Mouse (Mus musculus) forebrain, embryonic 15.5 days (tissue): ENCODE results near the gene Slc8a1. TPM values are rescaled to one million over a fixed set of nuclear protein-coding genes. Genes with fewer than 3 reads are reported as not detected.

Source experiments
- ATAC-seq: fragments of 200-750 bp; cut with Nextera tagmentation; replicated peaks from 2 replicates; pipeline ENCODE4 v1.8.0; 2017; ENCODE audit warnings: mild to moderate bottlenecking, moderate TSS enrichment, moderate library complexity
- H3K27ac ChIP-seq: fragments of 300-500 bp; sonication (generic); replicated peaks from 2 replicates; pipeline ENCODE4 v1.5.1; 2015; ENCODE audit warnings: mild to moderate bottlenecking, inconsistent platforms
- H3K27me3 ChIP-seq: fragments of 300-500 bp; sonication (generic); 2 replicates; pipeline ENCODE4 v1.6.1; 2015; ENCODE audit warnings: inconsistent platforms
- H3K36me3 ChIP-seq: fragments of 300-500 bp; sonication (generic); 2 replicates; pipeline ENCODE4 v1.6.1; 2015; ENCODE audit warnings: mild to moderate bottlenecking, inconsistent platforms
- H3K4me1 ChIP-seq: fragments of 300-500 bp; sonication (generic); 2 replicates; pipeline ENCODE4 v1.6.1; 2015; ENCODE audit warnings: inconsistent platforms
- H3K4me2 ChIP-seq: fragments of 300-500 bp; sonication (generic); replicated peaks from 2 replicates; pipeline ENCODE4 v1.6.1; 2015; ENCODE audit warnings: mild to moderate bottlenecking, inconsistent platforms
- H3K4me3 ChIP-seq: fragments of 300-500 bp; sonication (generic); 2 replicates; pipeline ENCODE4 v1.5.1; 2015; ENCODE audit warnings: mild to moderate bottlenecking, inconsistent platforms
- H3K9ac ChIP-seq: fragments of 300-500 bp; sonication (generic); replicated peaks from 2 replicates; pipeline ENCODE4 v1.6.1; 2015; ENCODE audit warnings: mild to moderate bottlenecking, inconsistent platforms
- H3K9me3 ChIP-seq: fragments of 300-500 bp; sonication (generic); 2 replicates; pipeline ENCODE4 v1.6.1; 2016; ENCODE audit warnings: inconsistent platforms
- WGBS: fragments of 180-500 bp; shearing (Covaris S2); methylation state at CpG from one replicate; pipeline ENCODE4 v1.1.7; 2015; ENCODE audit warnings: mixed read lengths; 5-methylcytosine and 5-hydroxymethylcytosine counted together
- polyA plus RNA-seq: library from polyadenylated mRNA; unstranded; fragments of >200 nt; fragmentation: Nextera tagmentation; extraction: Ambion mirVana; gene quantifications from 2 replicates; pipeline ENCODE4 v1.2.1, GENCODE M21; 2015

Gene Slc8a1
- polyA plus RNA-seq, 1 experiment from 2014 or later, result 18.4 TPM

DNA sequence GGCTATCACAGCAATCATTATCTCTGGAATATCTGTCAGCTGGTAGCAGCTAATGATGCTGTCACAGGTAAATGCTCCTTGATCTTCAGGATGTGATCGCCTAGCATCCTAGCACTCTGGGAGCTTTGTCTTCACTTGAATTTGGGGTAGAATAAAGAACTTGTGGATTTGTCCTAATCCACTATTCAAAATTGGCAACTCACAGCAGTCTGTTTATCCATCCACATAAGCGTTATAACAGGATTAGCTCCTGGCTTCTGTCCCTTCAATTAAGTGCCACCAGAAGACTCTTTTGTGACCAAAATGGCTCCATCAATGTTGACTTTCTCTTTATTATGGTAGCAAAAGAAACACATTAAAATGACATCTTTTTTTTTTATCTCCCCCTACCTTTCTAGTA, 214.2 kb downstream of the Slc8a1 start:
- Histone ChIP-seq H3K4me1 (no peaks in the 10 kb centered on the region), H3K4me3 (no peak overlapping the region), H3K27ac (no peak overlapping the region), H3K9ac (no peak overlapping the region), H3K27me3 (no peaks in the 10 kb centered on the region), H3K9me3 (no peaks in the 10 kb centered on the region), H3K4me2 (no peak overlapping the region), H3K36me3 (no peaks in the 10 kb centered on the region)
- 6% methylated on average over 2 of the region's 2 CpGs for WGBS
- ATAC-seq, result no peak

DNA sequence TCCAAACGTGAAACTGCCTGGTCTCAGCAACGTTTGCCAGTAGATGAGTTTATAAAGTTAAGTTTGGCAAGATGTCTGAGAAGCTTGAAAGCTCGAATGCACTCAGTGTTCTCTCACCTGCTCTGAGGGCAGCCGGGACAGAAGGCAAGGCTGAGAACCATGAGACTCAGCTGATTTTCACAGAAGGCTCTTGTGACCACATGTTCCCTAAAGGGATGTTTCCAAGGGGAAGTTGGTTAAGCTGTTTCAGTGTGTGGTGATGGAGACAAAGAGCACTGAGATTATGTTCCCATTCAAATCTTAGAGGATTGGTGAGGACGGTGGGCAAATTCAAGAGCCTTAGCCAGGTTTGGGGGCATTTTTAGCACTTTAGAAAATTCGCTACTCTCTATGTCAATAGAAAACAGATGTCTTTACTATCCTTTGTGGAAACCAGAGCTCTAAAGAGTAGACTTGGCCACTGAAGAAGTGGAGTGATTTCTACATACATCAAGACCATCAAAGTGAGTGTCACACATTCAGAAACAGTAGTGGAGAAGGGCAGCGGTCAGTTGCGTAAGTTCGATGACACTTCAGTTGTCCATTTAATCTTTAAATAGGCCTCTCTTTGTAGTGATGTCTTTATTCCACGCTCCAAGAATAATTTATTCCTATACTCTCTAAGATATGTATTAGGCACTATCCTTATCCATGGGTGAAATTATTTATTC, 219.7 kb downstream of the Slc8a1 start:
- 91% methylated on average over 10 of the region's 10 CpGs for WGBS
- ATAC-seq, result no peak

DNA sequence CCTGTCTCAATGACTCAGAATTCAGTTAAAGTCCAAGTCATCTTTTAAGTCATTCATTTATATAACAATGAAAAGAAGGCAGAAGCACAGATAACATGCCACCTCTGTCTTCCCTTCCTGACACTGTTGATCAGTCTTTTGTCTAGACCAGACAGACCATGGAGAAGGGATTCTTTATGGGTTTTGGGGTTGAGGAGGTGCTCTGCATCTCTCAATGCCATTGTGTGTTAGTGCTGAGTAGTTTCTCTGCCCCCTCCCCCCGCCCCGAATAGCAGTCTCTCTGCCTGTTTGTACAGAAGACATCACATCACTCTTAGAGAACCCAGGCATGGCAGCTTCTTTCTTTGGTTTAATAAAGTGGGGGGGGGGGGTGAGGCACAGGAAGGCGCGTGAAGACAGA, 222.0 kb downstream of the Slc8a1 start:
- Histone ChIP-seq H3K9me3 (no peaks in the 10 kb centered on the region), H3K4me2 (no peak overlapping the region), H3K9ac (no peak overlapping the region), H3K4me1 (no peaks in the 10 kb centered on the region), H3K36me3 (no peaks in the 10 kb centered on the region), H3K27me3 (no peaks in the 10 kb centered on the region), H3K27ac (no peak overlapping the region), H3K4me3 (no peak overlapping the region)
- ATAC-seq, result no peak
- WGBS, result 84% methylated on average over 4 of the region's 4 CpGs

More for the DNA sequence above, 219.7 kb downstream of the Slc8a1 start:
- Histone ChIP-seq H3K9me3 (no peaks in the 10 kb centered on the region), H3K4me3 (no peak overlapping the region), H3K27me3 (no peaks in the 10 kb centered on the region), H3K4me2 (no peak overlapping the region), H3K9ac (no peak overlapping the region), H3K4me1 (no peaks in the 10 kb centered on the region), H3K36me3 (no peaks in the 10 kb centered on the region), H3K27ac (no peak overlapping the region)

DNA sequence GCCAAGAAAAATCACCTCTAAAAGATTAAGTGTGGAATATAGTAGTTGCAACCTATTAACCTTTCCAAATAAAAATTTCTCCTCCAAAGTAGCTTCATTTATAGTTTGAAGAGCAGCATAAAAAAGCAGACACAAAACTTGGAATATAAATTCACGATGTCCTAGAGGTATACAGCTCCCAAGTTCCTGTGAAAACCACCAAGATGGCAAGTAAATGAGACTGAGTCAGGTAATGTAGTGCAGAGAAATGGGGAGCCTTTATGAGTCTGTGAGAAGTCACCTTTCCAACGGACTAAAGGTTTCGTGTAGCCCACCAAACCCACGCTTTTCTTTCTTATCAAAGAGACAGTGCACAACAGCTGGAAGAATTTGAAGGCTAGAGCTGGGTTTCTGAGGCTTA, 224.2 kb downstream of the Slc8a1 start:
- 86% methylated on average over 4 of the region's 4 CpGs for WGBS
- Histone ChIP-seq H3K4me1 (no peaks in the 10 kb centered on the region), H3K4me3 (no peak overlapping the region), H3K27ac (no peak overlapping the region), H3K36me3 (no peaks in the 10 kb centered on the region), H3K9me3 (no peaks in the 10 kb centered on the region), H3K9ac (no peak overlapping the region), H3K4me2 (no peak overlapping the region), H3K27me3 (no peaks in the 10 kb centered on the region)
- no peak for ATAC-seq

DNA sequence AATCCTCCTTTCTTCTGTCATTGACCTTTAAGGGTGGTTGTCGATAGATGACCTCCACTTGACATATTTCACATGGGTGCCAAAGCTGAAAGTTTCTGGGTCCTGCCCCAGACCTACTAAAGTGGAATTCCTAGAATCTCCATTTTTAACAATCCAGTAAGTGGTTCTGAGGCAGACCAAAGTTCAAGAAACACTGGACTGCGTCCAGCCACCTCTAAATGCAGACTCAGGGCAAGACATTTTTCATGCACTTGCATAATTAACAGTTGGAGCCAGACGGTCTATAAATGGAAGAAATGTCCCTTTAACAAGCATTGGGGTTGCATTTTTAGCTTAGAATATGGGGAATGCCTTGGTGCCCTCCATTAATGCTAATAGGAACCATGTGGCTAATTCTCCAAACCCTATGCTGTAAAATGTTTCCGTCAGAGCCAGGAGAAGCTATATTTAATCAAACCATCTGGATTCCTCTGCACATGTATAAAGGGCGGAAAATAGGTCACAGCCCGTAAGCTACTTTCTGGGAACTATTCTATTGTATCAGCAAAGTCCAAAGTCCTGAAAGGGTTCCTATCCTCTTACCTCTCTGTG, 224.7 kb downstream of the Slc8a1 start:
- no peaks in the 10 kb centered on the region for H3K27me3 ChIP-seq
- H3K4me2 ChIP-seq, result no peak overlapping the region
- no peaks in the 10 kb centered on the region for H3K36me3 ChIP-seq
- no peak overlapping the region for H3K9ac ChIP-seq
- H3K27ac ChIP-seq, result no peak overlapping the region
- no peaks in the 10 kb centered on the region for H3K9me3 ChIP-seq
- H3K4me3 ChIP-seq, result no peak overlapping the region
- no peak for ATAC-seq
- no peaks in the 10 kb centered on the region for H3K4me1 ChIP-seq
- 73% methylated on average over 6 of the region's 6 CpGs for WGBS

DNA sequence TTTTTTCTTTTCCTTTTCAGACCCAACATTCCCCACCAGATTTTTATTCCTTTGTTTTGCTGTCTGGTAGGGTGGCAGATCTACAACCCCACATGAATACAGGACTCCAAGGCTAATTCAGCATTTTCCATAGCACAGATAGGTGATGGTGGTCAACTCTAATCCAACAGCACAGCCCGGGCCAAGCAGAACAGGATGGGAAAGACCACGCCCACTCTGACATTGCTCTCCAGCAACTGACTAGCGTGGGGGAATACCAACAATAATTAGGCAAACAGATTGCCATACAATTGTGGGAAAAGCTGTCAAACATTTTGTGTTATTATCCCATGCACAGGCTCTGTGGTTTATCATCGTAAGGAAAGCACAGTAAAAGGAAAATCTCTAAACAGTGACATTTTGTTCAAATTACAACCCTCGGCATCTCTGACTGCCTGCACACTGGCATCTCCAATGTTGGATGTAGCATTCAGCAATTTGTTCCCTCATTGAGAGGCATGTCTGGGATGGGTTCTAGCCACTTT, 233.0 kb downstream of the Slc8a1 start:
- ATAC-seq, result no peak
- 66% methylated on average over 5 of the region's 5 CpGs for WGBS

DNA sequence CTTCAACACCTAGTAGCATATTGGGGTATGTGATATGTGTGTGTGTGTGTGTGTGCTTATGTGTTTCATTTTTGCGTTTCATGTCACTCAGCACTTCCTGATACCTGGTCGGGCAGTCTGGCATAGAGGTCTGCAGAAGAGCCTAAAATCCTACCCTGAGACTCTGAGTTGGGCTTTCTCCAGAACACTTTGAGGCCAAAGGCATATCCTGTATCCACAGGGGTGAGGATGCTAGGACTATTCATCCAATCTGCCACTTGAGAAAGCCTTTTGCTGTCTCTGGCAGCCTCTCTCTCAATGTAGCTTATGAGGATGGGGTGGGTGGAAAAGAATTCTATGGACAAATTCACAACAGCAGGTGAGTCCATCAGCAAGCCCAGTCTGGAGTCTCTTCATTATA, 234.1 kb downstream of the Slc8a1 start:
- no peak overlapping the region for H3K27ac ChIP-seq
- WGBS, result 97% methylated on average over 2 of the region's 2 CpGs

More for the DNA sequence above, 233.0 kb downstream of the Slc8a1 start:
- no peaks in the 10 kb centered on the region for H3K27me3 ChIP-seq
- peak overlapping the region; percentile 49; the same call in 1 of the 2 replicates for H3K27ac ChIP-seq
- no peaks in the 10 kb centered on the region for H3K9me3 ChIP-seq
- H3K4me1 ChIP-seq, result peaks cover 24% of the 10 kb centered on the region
- H3K4me3 ChIP-seq, result no peak overlapping the region
- H3K9ac ChIP-seq, result no peak overlapping the region
- no peaks in the 10 kb centered on the region for H3K36me3 ChIP-seq
- H3K4me2 ChIP-seq, result no peak overlapping the region

DNA sequence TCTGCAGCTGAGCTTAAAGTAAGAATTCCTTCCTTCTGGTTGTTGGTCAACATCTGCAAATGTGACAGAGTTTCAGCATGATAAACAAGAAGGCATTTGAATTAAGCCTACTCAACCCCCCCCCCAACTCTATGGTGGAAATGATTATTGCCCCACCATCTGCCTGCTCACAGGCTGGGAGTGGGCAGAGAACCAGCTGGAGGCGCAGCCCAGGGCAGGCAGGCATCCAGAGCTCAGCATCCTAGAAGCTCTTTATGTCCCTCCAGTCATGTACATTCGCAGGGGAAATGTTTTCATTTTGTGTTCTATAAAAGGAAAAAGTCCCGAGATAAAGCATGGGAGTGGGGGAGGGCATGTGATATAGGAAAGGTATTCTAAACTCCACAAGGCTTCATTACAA, 235.4 kb downstream of the Slc8a1 start:
- peaks cover 25% of the 10 kb centered on the region for H3K4me1 ChIP-seq
- no peak overlapping the region for H3K4me3 ChIP-seq
- 0 out of 2 replicates have a peak overlapping the region, but pooled peaks have one; percentile 9 for H3K27ac ChIP-seq
- H3K27me3 ChIP-seq, result no peaks in the 10 kb centered on the region
- H3K4me2 ChIP-seq, result no peak overlapping the region
- H3K9ac ChIP-seq, result no peak overlapping the region
- 59% methylated on average over 3 of the region's 3 CpGs for WGBS
- H3K36me3 ChIP-seq, result no peaks in the 10 kb centered on the region
- peak; percentile 62; the same call in 1 of the 2 replicates for ATAC-seq
- no peaks in the 10 kb centered on the region for H3K9me3 ChIP-seq

More for the DNA sequence above, 234.1 kb downstream of the Slc8a1 start:
- Histone ChIP-seq H3K4me1 (peaks cover 25% of the 10 kb centered on the region), H3K9ac (no peak overlapping the region), H3K4me2 (no peak overlapping the region), H3K4me3 (no peak overlapping the region), H3K9me3 (no peaks in the 10 kb centered on the region), H3K27me3 (no peaks in the 10 kb centered on the region), H3K36me3 (no peaks in the 10 kb centered on the region)
- ATAC-seq, result no peak

DNA sequence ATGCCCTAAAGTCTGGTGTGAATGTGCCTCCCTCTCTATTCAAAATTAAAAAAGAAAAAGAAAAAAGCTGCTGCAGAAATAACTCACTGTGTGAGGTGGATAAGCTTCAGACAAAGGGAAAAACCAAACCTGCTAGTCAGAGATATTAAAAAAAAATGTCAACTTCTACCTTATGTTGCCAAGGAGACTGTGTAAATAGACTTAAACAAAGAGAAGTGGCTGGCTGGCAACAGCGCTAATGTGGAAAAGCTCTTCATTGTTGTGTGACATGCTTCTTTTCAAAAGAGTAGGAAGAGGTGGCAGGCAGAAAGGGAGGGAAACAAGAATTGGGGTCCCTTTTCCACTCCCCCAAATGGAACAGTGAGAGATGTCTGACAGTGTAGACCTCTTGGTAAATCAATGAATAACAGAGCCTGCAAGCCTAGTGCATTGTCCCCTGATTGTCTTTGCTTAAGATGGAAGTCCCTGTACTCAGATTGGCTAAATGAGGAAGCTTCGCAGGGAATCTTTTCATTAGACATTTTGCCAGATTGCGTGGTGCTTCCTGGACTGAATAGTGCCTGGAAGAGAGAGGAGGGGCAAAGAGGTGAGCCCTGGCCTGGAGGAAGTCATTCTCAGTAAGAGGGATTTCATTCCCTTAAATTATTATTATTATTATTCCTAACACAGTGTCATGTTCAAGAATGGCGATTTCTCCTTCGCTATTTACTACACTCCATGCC, 237.3 kb downstream of the Slc8a1 start:
- H3K9me3 ChIP-seq, result no peaks in the 10 kb centered on the region
- no peak overlapping the region for H3K9ac ChIP-seq
- peak; percentile 53; the same call in 1 of the 2 replicates for ATAC-seq
- peak overlapping the region; percentile 52 for H3K27ac ChIP-seq
- H3K4me2 ChIP-seq, result no peak overlapping the region
- H3K4me1 ChIP-seq, result peaks cover 25% of the 10 kb centered on the region
- no peaks in the 10 kb centered on the region for H3K27me3 ChIP-seq
- no peak overlapping the region for H3K4me3 ChIP-seq
- H3K36me3 ChIP-seq, result no peaks in the 10 kb centered on the region
- WGBS, result 52% methylated on average over 5 of the region's 5 CpGs

DNA sequence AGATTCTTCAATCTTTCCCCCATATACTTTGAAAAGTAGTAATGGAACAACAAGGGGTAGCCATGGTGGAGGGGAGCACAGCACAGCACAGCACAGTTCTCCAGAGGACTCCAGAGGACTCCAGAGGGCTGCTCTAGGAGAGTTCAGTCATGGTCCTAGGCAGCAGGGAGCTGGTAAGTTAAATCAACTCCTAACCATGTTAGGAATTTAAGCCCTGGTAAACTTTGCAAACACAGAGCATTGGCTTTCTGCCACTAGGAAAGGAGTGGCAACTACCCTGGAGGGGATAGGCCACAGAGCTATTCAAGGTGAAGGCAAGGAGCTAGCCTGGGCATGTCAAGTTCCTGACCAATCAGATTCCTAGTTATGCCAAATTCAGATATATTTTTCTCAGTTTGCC, 240.3 kb downstream of the Slc8a1 start:
- no peaks in the 10 kb centered on the region for H3K27me3 ChIP-seq
- ATAC-seq, result no peak

DNA sequence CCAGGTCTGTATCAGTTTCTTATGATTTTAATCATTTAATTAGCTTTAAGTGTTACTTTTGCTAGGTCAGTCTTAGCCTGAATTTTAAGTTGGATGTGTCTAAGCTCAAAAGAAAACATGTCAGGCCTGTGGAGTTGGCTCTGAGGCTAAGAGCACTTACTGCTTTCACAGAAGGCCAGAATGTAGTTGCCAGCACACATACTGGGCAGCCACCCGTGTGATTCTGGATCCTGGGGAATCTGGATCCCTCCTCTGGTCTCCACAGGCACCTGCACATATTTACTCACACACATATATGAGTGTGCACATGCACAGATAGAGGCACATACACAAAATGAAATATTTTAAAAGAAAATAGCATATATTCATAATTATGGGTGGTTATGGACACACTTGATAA, 241.6 kb downstream of the Slc8a1 start:
- H3K4me2 ChIP-seq, result no peak overlapping the region
- no peaks in the 10 kb centered on the region for H3K9me3 ChIP-seq
- peaks cover 14% of the 10 kb centered on the region for H3K4me1 ChIP-seq
- no peaks in the 10 kb centered on the region for H3K27me3 ChIP-seq
- H3K4me3 ChIP-seq, result no peak overlapping the region
- no peak overlapping the region for H3K27ac ChIP-seq
- no peaks in the 10 kb centered on the region for H3K36me3 ChIP-seq
- no peak overlapping the region for H3K9ac ChIP-seq
- 74% methylated on average over 1 of the region's 1 CpGs for WGBS
- no peak for ATAC-seq

More for the DNA sequence above, 240.3 kb downstream of the Slc8a1 start:
- no peaks in the 10 kb centered on the region for H3K9me3 ChIP-seq
- no peak overlapping the region for H3K4me3 ChIP-seq
- H3K4me2 ChIP-seq, result no peak overlapping the region
- no peak overlapping the region for H3K9ac ChIP-seq
- no peaks in the 10 kb centered on the region for H3K36me3 ChIP-seq
- no peak overlapping the region for H3K27ac ChIP-seq
- H3K4me1 ChIP-seq, result peaks cover 24% of the 10 kb centered on the region

DNA sequence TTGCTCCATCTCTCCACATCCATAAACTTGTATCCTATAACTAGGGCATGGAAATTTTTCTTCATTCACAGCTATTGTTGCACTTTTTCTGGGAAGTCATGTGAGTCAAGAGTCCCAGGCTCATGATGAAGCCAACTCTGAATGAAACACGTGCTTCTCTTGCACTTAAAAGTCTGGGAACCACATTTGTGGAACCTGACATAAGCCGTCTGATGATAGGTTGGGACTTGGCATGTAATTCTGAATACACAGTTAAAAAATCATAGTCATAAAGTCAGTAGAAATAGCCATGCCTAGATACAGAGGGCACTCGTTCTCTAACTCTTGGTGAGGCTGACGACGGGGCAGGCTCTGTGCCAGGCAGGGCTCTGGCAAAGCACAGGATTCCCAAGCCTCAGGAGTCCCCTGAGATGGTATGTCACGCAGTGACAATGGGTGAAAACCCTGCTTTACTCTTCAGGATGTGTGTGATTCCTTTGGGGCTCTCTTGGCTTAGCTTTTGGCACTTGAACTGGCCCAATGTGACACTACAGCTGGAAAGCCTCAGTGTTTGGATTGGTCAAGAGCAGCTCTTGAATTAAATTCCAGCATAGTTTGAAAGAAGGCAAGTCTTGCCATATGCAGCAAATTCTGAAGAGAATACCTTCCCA, 245.8 kb downstream of the Slc8a1 start:
- Histone ChIP-seq H3K4me2 (no peak overlapping the region), H3K9me3 (no peaks in the 10 kb centered on the region), H3K27ac (no peak overlapping the region), H3K27me3 (no peaks in the 10 kb centered on the region), H3K4me3 (no peak overlapping the region), H3K9ac (no peak overlapping the region), H3K36me3 (no peaks in the 10 kb centered on the region), H3K4me1 (peaks cover 3% of the 10 kb centered on the region; the same call in 1 of the 2 replicates)
- no peak for ATAC-seq
- WGBS, result 78% methylated on average over 6 of the region's 6 CpGs
